Mouse (Mus musculus): Measurements from ENCODE around the gene Rgs21. TPM values are rescaled to one million over a fixed set of nuclear protein-coding genes. Genes with fewer than 3 reads are reported as not detected.

Rgs21 gene
- not detected in 2 replicates for polyA plus RNA-seq (2015; fragmentation: Nextera tagmentation; extraction: Ambion mirVana)

GRCm38 (mm10) chr1:144567567-144567966 is at the start of gene Rgs21:
Gene Rgs21 (minus strand): TSS chr1:144567667.
- Histone ChIP-seq H3K27me3 (no peaks in the 10 kb centered on the region), H3K4me1 (no peaks in the 10 kb centered on the region), H3K4me3 (no peak within 1 kb of the TSS), H3K9me3 (no peaks in the 10 kb centered on the region), H3K9ac (replicated peaks) (no peak within 1 kb of the TSS), H3K27ac (replicated peaks) (no peak within 1 kb of the TSS), H3K4me2 (replicated peaks) (no peak within 1 kb of the TSS), H3K36me3 (no peaks in the 10 kb centered on the region)
- WGBS = 70% methylated on average over 3 of the region's 3 CpGs
- no peak for ATAC-seq (replicated peaks)

GRCm38 (mm10) chr1:144604071-144604470 is 36.6 kb upstream of the Rgs21 start:
- Histone ChIP-seq H3K36me3 (no peaks in the 10 kb centered on the region), H3K4me2 (replicated peaks) (no peak overlapping the region), H3K9me3 (no peaks in the 10 kb centered on the region), H3K4me1 (no peaks in the 10 kb centered on the region), H3K9ac (replicated peaks) (no peak overlapping the region), H3K27me3 (no peaks in the 10 kb centered on the region), H3K27ac (replicated peaks) (no peak overlapping the region), H3K4me3 (no peak overlapping the region)
- whole genome bisulfite sequencing = 87% methylated on average over 1 of the region's 1 CpGs
- no peak for ATAC-seq (replicated peaks)

GRCm38 (mm10) chr1:144602987-144603386 is 35.5 kb upstream of the Rgs21 start:
- Histone ChIP-seq H3K4me1 (no peaks in the 10 kb centered on the region), H3K27me3 (no peaks in the 10 kb centered on the region), H3K4me3 (no peak overlapping the region), H3K4me2 (replicated peaks) (no peak overlapping the region), H3K9me3 (no peaks in the 10 kb centered on the region), H3K9ac (replicated peaks) (no peak overlapping the region), H3K36me3 (no peaks in the 10 kb centered on the region), H3K27ac (replicated peaks) (no peak overlapping the region)
- ATAC-seq (replicated peaks) = no peak
- WGBS = 54% methylated on average over 2 of the region's 2 CpGs

- WGBS = 84% methylated on average over 1 of the region's 1 CpGs
- no peak overlapping the region for H3K4me3 ChIP-seq
- H3K27ac ChIP-seq (replicated peaks) = no peak overlapping the region
- no peak overlapping the region for H3K4me2 ChIP-seq (replicated peaks)
- no peaks in the 10 kb centered on the region for H3K27me3 ChIP-seq
- H3K9me3 ChIP-seq = no peaks in the 10 kb centered on the region
- no peaks in the 10 kb centered on the region for H3K4me1 ChIP-seq
- ATAC-seq (replicated peaks) = no peak
- H3K36me3 ChIP-seq = no peaks in the 10 kb centered on the region
- H3K9ac ChIP-seq (replicated peaks) = no peak overlapping the region
Measured at GRCm38 (mm10) chr1:144579321-144579720, 11.9 kb upstream of the Rgs21 start.

GRCm38 (mm10) chr1:144572972-144573371 is 5.5 kb upstream of the Rgs21 start:
- ATAC-seq (replicated peaks) = no peak
- 94% methylated on average over 2 of the region's 2 CpGs for WGBS

GRCm38 (mm10) chr1:144569905-144570304 is 2.4 kb upstream of the Rgs21 start:
- no peak overlapping the region for H3K4me3 ChIP-seq
- no peaks in the 10 kb centered on the region for H3K27me3 ChIP-seq
- 86% methylated on average over 3 of the region's 3 CpGs for WGBS
- H3K9ac ChIP-seq (replicated peaks) = no peak overlapping the region
- no peaks in the 10 kb centered on the region for H3K36me3 ChIP-seq
- ATAC-seq (replicated peaks) = no peak
- no peaks in the 10 kb centered on the region for H3K4me1 ChIP-seq
- H3K9me3 ChIP-seq = no peaks in the 10 kb centered on the region
- no peak overlapping the region for H3K27ac ChIP-seq (replicated peaks)
- H3K4me2 ChIP-seq (replicated peaks) = no peak overlapping the region

More at GRCm38 (mm10) chr1:144572972-144573371, 5.5 kb upstream of the Rgs21 start:
- H3K4me3 ChIP-seq = no peak overlapping the region
- H3K4me1 ChIP-seq = no peaks in the 10 kb centered on the region
- H3K4me2 ChIP-seq (replicated peaks) = no peak overlapping the region
- no peaks in the 10 kb centered on the region for H3K36me3 ChIP-seq
- H3K27me3 ChIP-seq = no peaks in the 10 kb centered on the region
- H3K9me3 ChIP-seq = no peaks in the 10 kb centered on the region
- H3K27ac ChIP-seq (replicated peaks) = no peak overlapping the region
- no peak overlapping the region for H3K9ac ChIP-seq (replicated peaks)

- Histone ChIP-seq H3K4me1 (0 out of 2 replicates have a peak, but pooled peaks cover 4% of the 10 kb centered on the region), H3K4me2 (replicated peaks) (no peak overlapping the region), H3K9ac (replicated peaks) (no peak overlapping the region), H3K27ac (replicated peaks) (no peak overlapping the region), H3K27me3 (no peaks in the 10 kb centered on the region), H3K9me3 (no peaks in the 10 kb centered on the region), H3K36me3 (no peaks in the 10 kb centered on the region), H3K4me3 (no peak overlapping the region)
- WGBS = 53% methylated on average over 4 of the region's 4 CpGs
- 0 out of 2 replicates have a peak, but pooled peaks have one; percentile 19 for ATAC-seq (replicated peaks)
Measured at GRCm38 (mm10) chr1:144545142-144545541, 22.3 kb downstream of the Rgs21 start.

GRCm38 (mm10) chr1:144544497-144544961 is 22.9 kb downstream of the Rgs21 start:
- H3K4me3 ChIP-seq = no peak overlapping the region
- ATAC-seq (replicated peaks) = peak; percentile 91
- WGBS = 51% methylated on average over 6 of the region's 6 CpGs
- no peaks in the 10 kb centered on the region for H3K36me3 ChIP-seq
- H3K27me3 ChIP-seq = no peaks in the 10 kb centered on the region
- H3K27ac ChIP-seq (replicated peaks) = no peak overlapping the region
- no peak overlapping the region for H3K4me2 ChIP-seq (replicated peaks)
- H3K9ac ChIP-seq (replicated peaks) = no peak overlapping the region
- H3K4me1 ChIP-seq = 0 out of 2 replicates have a peak, but pooled peaks cover 4% of the 10 kb centered on the region
- H3K9me3 ChIP-seq = no peaks in the 10 kb centered on the region

GRCm38 (mm10) chr1:144531746-144532145 is 35.7 kb downstream of the Rgs21 start:
- Histone ChIP-seq H3K4me3 (no peak overlapping the region), H3K36me3 (no peaks in the 10 kb centered on the region), H3K27me3 (no peaks in the 10 kb centered on the region), H3K9me3 (no peaks in the 10 kb centered on the region), H3K27ac (replicated peaks) (no peak overlapping the region), H3K9ac (replicated peaks) (no peak overlapping the region), H3K4me1 (no peaks in the 10 kb centered on the region), H3K4me2 (replicated peaks) (no peak overlapping the region)
- 95% methylated on average over 1 of the region's 1 CpGs for WGBS
- ATAC-seq (replicated peaks) = no peak

GRCm38 (mm10) chr1:144517878-144518426 is 49.5 kb downstream of the Rgs21 start:
- H3K27me3 ChIP-seq = no peaks in the 10 kb centered on the region
- H3K4me1 ChIP-seq = no peaks in the 10 kb centered on the region
- no peak overlapping the region for H3K27ac ChIP-seq (replicated peaks)
- H3K9me3 ChIP-seq = no peaks in the 10 kb centered on the region
- H3K4me3 ChIP-seq = no peak overlapping the region
- ATAC-seq (replicated peaks) = no peak
- H3K36me3 ChIP-seq = no peaks in the 10 kb centered on the region
- no peak overlapping the region for H3K9ac ChIP-seq (replicated peaks)
- H3K4me2 ChIP-seq (replicated peaks) = no peak overlapping the region
- 70% methylated on average over 5 of the region's 5 CpGs for WGBS

GRCm38 (mm10) chr1:144502241-144502640 is 65.2 kb downstream of the Rgs21 start:
- 55% methylated on average over 1 of the region's 1 CpGs for WGBS
- Histone ChIP-seq H3K9me3 (no peaks in the 10 kb centered on the region), H3K4me2 (replicated peaks) (no peak overlapping the region), H3K27ac (replicated peaks) (no peak overlapping the region), H3K4me1 (peaks cover 11% of the 10 kb centered on the region), H3K4me3 (no peak overlapping the region), H3K36me3 (no peaks in the 10 kb centered on the region), H3K27me3 (no peaks in the 10 kb centered on the region), H3K9ac (replicated peaks) (no peak overlapping the region)
- peak; percentile 90 for ATAC-seq (replicated peaks)

- 63% methylated on average over 4 of the region's 4 CpGs for WGBS
- no peak overlapping the region for H3K27ac ChIP-seq (replicated peaks)
- no peaks in the 10 kb centered on the region for H3K36me3 ChIP-seq
- peaks cover 11% of the 10 kb centered on the region for H3K4me1 ChIP-seq
- no peak overlapping the region for H3K9ac ChIP-seq (replicated peaks)
- H3K27me3 ChIP-seq = no peaks in the 10 kb centered on the region
- no peak overlapping the region for H3K4me3 ChIP-seq
- no peak overlapping the region for H3K4me2 ChIP-seq (replicated peaks)
- H3K9me3 ChIP-seq = no peaks in the 10 kb centered on the region
- no peak for ATAC-seq (replicated peaks)
Measured at GRCm38 (mm10) chr1:144500423-144500822, 67.0 kb downstream of the Rgs21 start.

- Histone ChIP-seq H3K27ac (replicated peaks) (no peak overlapping the region), H3K9me3 (no peaks in the 10 kb centered on the region), H3K36me3 (no peaks in the 10 kb centered on the region), H3K9ac (replicated peaks) (no peak overlapping the region), H3K4me1 (peaks cover 11% of the 10 kb centered on the region), H3K4me3 (no peak overlapping the region), H3K27me3 (no peaks in the 10 kb centered on the region), H3K4me2 (replicated peaks) (no peak overlapping the region)
- no peak for ATAC-seq (replicated peaks)
- WGBS = 89% methylated on average over 1 of the region's 1 CpGs
Measured at GRCm38 (mm10) chr1:144499719-144500118, 67.7 kb downstream of the Rgs21 start.
